Mouse (Mus musculus): Measurements from ENCODE around the gene Gm2381. TPM values are rescaled to one million over a fixed set of nuclear protein-coding genes. Genes with fewer than 3 reads are reported as not detected.
"Not testable (repeated sequence)": the region's sequence is repeated elsewhere in the genome, so short reads cannot be mapped to it uniquely, and the experiment has no call there.

Gene Gm2381
- under 1 TPM; 0.08 to 0.12 TPM for total RNA-seq (2021)
- long read RNA-seq, experiment 1 = 0 reads
- long read RNA-seq, experiment 2 = 0 reads

GRCm38 (mm10) chr7:42866801-42867458 lies at the start of gene Gm2381:
Gene Gm2381, minus strand, starts transcription at chr7:42867234.
- DNase-seq (ENCODE audit: low spot score in 2 of 2); H3K4me3 ChIP-seq; H3K27ac ChIP-seq: not testable (repeated sequence)

- H3K4me3 ChIP-seq; DNase-seq (ENCODE audit: low spot score in 2 of 2); H3K27ac ChIP-seq: not testable (repeated sequence)
Measured at GRCm38 (mm10) chr7:42898067-42898466, 31.0 kb upstream of the Gm2381 start.

- Histone ChIP-seq H3K27ac (no peak overlapping the region), H3K4me3 (no peak overlapping the region)
- no peak for TF ChIP-seq CTCF (conservative IDR thresholded peaks at IDR 0.05)
- DNase-seq (ENCODE audit: low spot score in 2 of 2) = no peak
Measured at GRCm38 (mm10) chr7:42878090-42878489, 11.1 kb upstream of the Gm2381 start.

GRCm38 (mm10) chr7:42838366-42838765 lies 28.7 kb downstream of the Gm2381 start:
- H3K4me3 ChIP-seq; DNase-seq (ENCODE audit: low spot score in 2 of 2); H3K27ac ChIP-seq: not testable (repeated sequence)

DNA sequence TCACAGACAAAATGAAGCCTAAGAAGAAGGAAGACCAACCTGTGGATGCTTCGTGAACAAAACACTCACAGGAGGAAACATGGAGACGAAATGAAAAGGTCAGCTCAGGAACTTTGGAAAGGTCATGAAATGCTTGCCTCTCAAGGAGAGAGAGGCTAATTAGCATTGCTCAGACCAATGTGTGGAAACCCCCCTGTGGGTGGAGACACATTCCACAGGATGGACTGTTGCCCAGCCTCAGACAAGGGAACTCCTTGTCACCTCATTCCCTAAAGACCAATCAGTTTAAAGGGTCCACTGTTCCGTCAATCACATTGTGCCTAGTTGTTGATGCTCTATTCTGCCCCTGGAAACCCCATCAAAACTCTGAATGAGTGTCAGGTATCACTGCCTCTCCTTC lies 34.8 kb downstream of the Gm2381 start:
- Histone ChIP-seq H3K4me3 (no peak overlapping the region), H3K27ac (no peak overlapping the region)
- DNase-seq (ENCODE audit: low spot score in 2 of 2) = no peak
- TF ChIP-seq CTCF (conservative IDR thresholded peaks at IDR 0.05) = no peak

DNA sequence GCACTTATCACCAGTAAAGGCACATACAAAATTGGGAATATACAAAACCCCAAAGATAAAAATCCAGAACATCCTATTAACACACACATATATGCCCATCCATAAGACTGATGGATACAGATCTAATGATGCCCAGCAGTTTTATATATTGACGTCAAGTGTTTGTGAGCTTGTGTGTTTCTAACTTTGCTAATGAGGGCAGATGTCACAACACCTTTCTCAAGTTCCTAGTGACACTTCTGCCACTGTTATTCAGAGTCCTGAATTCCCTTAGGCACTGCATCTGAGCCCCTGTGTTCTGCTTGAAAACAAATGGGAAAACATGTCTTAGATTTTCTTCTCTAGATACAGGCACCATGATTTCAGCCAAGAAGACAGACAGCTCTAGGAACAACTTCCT lies 73.6 kb downstream of the Gm2381 start, which contains the start of gene Vmn2r62:
TSS of gene Vmn2r62 (minus strand) at position 101 of the 400 bp plus-strand sequence.
- not testable (repeated sequence) for DNase-seq (ENCODE audit: low spot score in 2 of 2); H3K27ac ChIP-seq

More for the DNA sequence above, 73.6 kb downstream of the Gm2381 start, which contains the start of gene Vmn2r62:
- H3K4me3 ChIP-seq = not testable (repeated sequence)

Other genes with a start within 250 kb of the Gm2381 start
- gene Zfp976, start 224.6 kb downstream of the Gm2381 start, total RNA-seq (2021) = 1 to 10 TPM; 3.9 to 4.7 TPM
- 1 to 10 TPM; 7.3 to 7.6 TPM for gene Zfp975, start 174.5 kb downstream of the Gm2381 start, total RNA-seq (2021)
- gene Gm17067, start 140.2 kb downstream of the Gm2381 start, total RNA-seq (2021) = not detected
- gene Vmn2r62, start 73.7 kb downstream of the Gm2381 start, total RNA-seq (2021) = not detected
- not detected for gene Vmn2r63, start 66.6 kb upstream of the Gm2381 start, total RNA-seq (2021)
- not detected for gene Gm9268, start 151.5 kb upstream of the Gm2381 start, total RNA-seq (2021)
- not detected for gene Zfp936, start 247.0 kb upstream of the Gm2381 start, total RNA-seq (2021)